Mouse (Mus musculus): Measurements from ENCODE around the gene Mgmt.

The Mgmt gene

GRCm38 (mm10) chr7:137002431-137002830 lies 108.0 kb downstream of the Mgmt start:
- no peak for DNase-seq

- DNase-seq = no peak
These were observed 110.9 kb downstream of the Mgmt start for GRCm38 (mm10) chr7:137005293-137005692.

- no peak for DNase-seq
These were observed 113.9 kb downstream of the Mgmt start for GRCm38 (mm10) chr7:137008321-137008720.

GRCm38 (mm10) chr7:137009732-137010275 lies 115.4 kb downstream of the Mgmt start:
- DNase-seq = no peak

GRCm38 (mm10) chr7:137010451-137010850 lies 116.0 kb downstream of the Mgmt start:
- DNase-seq = no peak

- DNase-seq = no peak
These were observed 118.3 kb downstream of the Mgmt start for GRCm38 (mm10) chr7:137012687-137013086.

- DNase-seq = no peak
These were observed 119.0 kb downstream of the Mgmt start for GRCm38 (mm10) chr7:137013433-137013832.

GRCm38 (mm10) chr7:137018614-137019013 lies 124.2 kb downstream of the Mgmt start:
- DNase-seq = no peak

GRCm38 (mm10) chr7:137020195-137020594 lies 125.8 kb downstream of the Mgmt start:
- no peak for DNase-seq

- no peak for DNase-seq
These were observed 136.4 kb downstream of the Mgmt start for GRCm38 (mm10) chr7:137030789-137031188.

GRCm38 (mm10) chr7:137033177-137033576 lies 138.8 kb downstream of the Mgmt start:
- no peak for DNase-seq

- DNase-seq = no peak
These were observed 140.6 kb downstream of the Mgmt start for GRCm38 (mm10) chr7:137034986-137035385.

- no peak for DNase-seq
These were observed 141.5 kb downstream of the Mgmt start for GRCm38 (mm10) chr7:137035916-137036315.

- no peak for DNase-seq
These were observed 143.1 kb downstream of the Mgmt start for GRCm38 (mm10) chr7:137037471-137037870.

- no peak for DNase-seq
These were observed 143.5 kb downstream of the Mgmt start for GRCm38 (mm10) chr7:137037872-137038271.

GRCm38 (mm10) chr7:137038311-137038945 lies 144.0 kb downstream of the Mgmt start:
- no peak for DNase-seq

GRCm38 (mm10) chr7:137038946-137039320 lies 144.5 kb downstream of the Mgmt start:
- DNase-seq = no peak

GRCm38 (mm10) chr7:137040646-137041045 lies 146.2 kb downstream of the Mgmt start:
- DNase-seq = no peak

- DNase-seq = no peak
These were observed 152.5 kb downstream of the Mgmt start for GRCm38 (mm10) chr7:137046891-137047290.

GRCm38 (mm10) chr7:137048086-137048922 lies 153.9 kb downstream of the Mgmt start:
- no peak for DNase-seq

GRCm38 (mm10) chr7:137054343-137054742 lies 159.9 kb downstream of the Mgmt start:
- no peak for DNase-seq

- DNase-seq = no peak
These were observed 161.7 kb downstream of the Mgmt start for GRCm38 (mm10) chr7:137056126-137056525.

- DNase-seq = peak; percentile 13
These were observed 166.1 kb downstream of the Mgmt start for GRCm38 (mm10) chr7:137060488-137060887.

- DNase-seq = no peak
These were observed 166.7 kb downstream of the Mgmt start for GRCm38 (mm10) chr7:137061109-137061508.
